Comparison of ENCODE assay signal across 20 mouse cellular contexts in genomic region chr9:121982665-121983064, GRCm38 (mm10). TPM values are rescaled to one million over a fixed set of nuclear protein-coding genes. Genes with fewer than 3 reads are reported as not detected.
DNase-seq lines count a peak whose midpoint lies in the region; ATAC-seq and TF ChIP-seq lines count a peak whose summit lies in the region.
"Had no signal": no experiment of that assay in that cellular context is flagged by ENCODE, and none has a peak within 500 bp of the region (broad histone marks: within the 10 kb centered on the region; RNA-seq: fewer than 3 reads in every experiment).

No protein-coding gene starts in this region.

- H3K9ac ChIP-seq in midbrain, embryonic 11.5 days (ENCODE audit: low read length): no peak overlapping the region
- no peak overlapping the region for H3K9ac ChIP-seq in midbrain, postnatal 0 days (replicated peaks; ENCODE audit: low read length, poor library complexity, severe bottlenecking)
- H3K9ac ChIP-seq in stomach, postnatal 0 days (ENCODE audit: low read length): no peak overlapping the region
- H3K9ac ChIP-seq: embryonic facial prominence, embryonic 12.5 days; forebrain, embryonic 12.5 days; hindbrain, embryonic 12.5 days had no signal

- no peak for DNase-seq in gastrocnemius, adult 2 months
- DNase-seq in gastrocnemius, postnatal 36 days: no peak
- peak; percentile 65 for DNase-seq in midbrain, embryonic 11.5 days (ENCODE audit: low spot score, missing footprints)
- DNase-seq in midbrain, postnatal 0 days (ENCODE audit: low spot score): no peak
- no peak for DNase-seq in stomach, postnatal 0 days (ENCODE audit: low spot score)
- no peak for DNase-seq in left cerebral cortex, adult 8-10 months (ENCODE audit: low spot score in 2 of 2)
- DNase-seq: adrenal gland, adult 8-10 months; adrenal gland, postnatal 36 days; cerebellum, adult 8-10 months; gastrocnemius, postnatal 14 days; heart, postnatal 10 days; heart, postnatal 4 days had no signal

- 92% methylated on average over 15 of the region's 15 CpGs for WGBS in midbrain, embryonic 11.5 days
- WGBS in midbrain, postnatal 0 days: 92% methylated on average over 15 of the region's 15 CpGs
- WGBS in stomach, postnatal 0 days: 90% methylated on average over 15 of the region's 15 CpGs

- H3K4me2 ChIP-seq in midbrain, embryonic 11.5 days: no peak overlapping the region
- H3K4me2 ChIP-seq in midbrain, postnatal 0 days (ENCODE audit: low read depth, low read length, poor library complexity, severe bottlenecking): no peak overlapping the region
- H3K4me2 ChIP-seq in stomach, postnatal 0 days (replicated peaks; ENCODE audit: low read depth): no peak overlapping the region
- H3K4me2 ChIP-seq: embryonic facial prominence, embryonic 12.5 days; forebrain, embryonic 12.5 days; hindbrain, embryonic 12.5 days had no signal

- H3K4me3 ChIP-seq in gastrocnemius, adult 2 months: no peak overlapping the region
- no peak overlapping the region for H3K4me3 ChIP-seq in midbrain, embryonic 11.5 days (ENCODE audit: low read depth, low read length)
- no peak overlapping the region for H3K4me3 ChIP-seq in midbrain, postnatal 0 days (ENCODE audit: low read depth, low read length)
- no peak overlapping the region for H3K4me3 ChIP-seq in stomach, postnatal 0 days (ENCODE audit: low read depth, low read length)
- H3K4me3 ChIP-seq: embryonic facial prominence, embryonic 12.5 days; forebrain, embryonic 12.5 days; hindbrain, embryonic 12.5 days had no signal

- no peak for TF ChIP-seq EP300 in stomach, postnatal 0 days (optimal IDR thresholded peaks at IDR 0.05)

- ATAC-seq in midbrain, embryonic 11.5 days (ENCODE audit: low FRiP score): no peak
- no peak for ATAC-seq in midbrain, postnatal 0 days (ENCODE audit: low FRiP score)
- no peak for ATAC-seq in stomach, postnatal 0 days (ENCODE audit: low FRiP score, low TSS enrichment)
- ATAC-seq in erythroid progenitor cell, adult 5-6 weeks (replicated peaks; ENCODE audit: low FRiP score, poor library complexity, severe bottlenecking): no peak
- ATAC-seq: hindbrain, embryonic 16.5 days; Patski had no signal

- no peaks in the 10 kb centered on the region for H3K9me3 ChIP-seq in midbrain, embryonic 11.5 days (ENCODE audit: control insufficient read depth, low read length)
- no peaks in the 10 kb centered on the region for H3K9me3 ChIP-seq in midbrain, postnatal 0 days (ENCODE audit: low read length)
- no peaks in the 10 kb centered on the region for H3K9me3 ChIP-seq in stomach, postnatal 0 days (ENCODE audit: control insufficient read depth, low read length)
- H3K9me3 ChIP-seq: embryonic facial prominence, embryonic 12.5 days; forebrain, embryonic 12.5 days; hindbrain, embryonic 12.5 days had no signal

- H3K36me3 ChIP-seq in midbrain, embryonic 11.5 days (ENCODE audit: control insufficient read depth, insufficient read depth, low read length): no peaks in the 10 kb centered on the region; the same call in 1 of the 2 replicates
- peaks cover 5% of the 10 kb centered on the region; the same call in 1 of the 2 replicates for H3K36me3 ChIP-seq in midbrain, postnatal 0 days (ENCODE audit: insufficient read depth, low read length)
- no peaks in the 10 kb centered on the region for H3K36me3 ChIP-seq in stomach, postnatal 0 days (ENCODE audit: control insufficient read depth, insufficient read depth, low read length)

- intact Hi-C loops in gastrocnemius, adult 2 months (cut with DNase I): no loop called here
- intact Hi-C loops in gastrocnemius, postnatal 36 days (cut with DNase I): loop anchor here (2.0 kb wide), 1 partner anchor 34 kb away; no protein-coding TSS in a partner anchor

- H3K4me1 ChIP-seq in midbrain, embryonic 11.5 days (ENCODE audit: control insufficient read depth, insufficient read depth, low read length): no peaks in the 10 kb centered on the region
- no peaks in the 10 kb centered on the region for H3K4me1 ChIP-seq in midbrain, postnatal 0 days (ENCODE audit: insufficient read depth, low read length)
- H3K4me1 ChIP-seq in stomach, postnatal 0 days (replicated peaks; ENCODE audit: control insufficient read depth, insufficient read depth): no peaks in the 10 kb centered on the region

- H3K27ac ChIP-seq in gastrocnemius, adult 2 months: peak overlapping the region; percentile 43; the same call in 1 of the 2 replicates
- H3K27ac ChIP-seq in midbrain, embryonic 11.5 days (ENCODE audit: low read depth, low read length): no peak overlapping the region
- no peak overlapping the region for H3K27ac ChIP-seq in midbrain, postnatal 0 days (ENCODE audit: low read depth, low read length)
- no peak overlapping the region for H3K27ac ChIP-seq in stomach, postnatal 0 days (replicated peaks)
- H3K27ac ChIP-seq: embryonic facial prominence, embryonic 12.5 days; forebrain, embryonic 12.5 days; hindbrain, embryonic 12.5 days had no signal

- no peaks in the 10 kb centered on the region for H3K27me3 ChIP-seq in midbrain, embryonic 11.5 days (ENCODE audit: control insufficient read depth, insufficient read depth, low read length)
- no peaks in the 10 kb centered on the region for H3K27me3 ChIP-seq in midbrain, postnatal 0 days (ENCODE audit: insufficient read depth, low read length)
- H3K27me3 ChIP-seq in stomach, postnatal 0 days (ENCODE audit: control insufficient read depth, insufficient read depth, low read length): no peaks in the 10 kb centered on the region
- H3K27me3 ChIP-seq: embryonic facial prominence, embryonic 12.5 days; forebrain, embryonic 12.5 days; hindbrain, embryonic 12.5 days; Patski had no signal

- no peak for TF ChIP-seq CTCF in gastrocnemius, adult 2 months (IDR thresholded peaks at IDR 0.05)
- no peak for TF ChIP-seq CTCF in midbrain, postnatal 0 days (IDR thresholded peaks at IDR 0.05)
- peak; percentile 15; the same call in 1 of the 2 replicates for TF ChIP-seq CTCF in stomach, postnatal 0 days (IDR thresholded peaks at IDR 0.05; ENCODE audit: low read depth)

RNA-seq across cellular contexts. Expression of gene Pomgnt2, which starts 14.2 kb away (rescaled TPM):
- total RNA-seq in gastrocnemius, adult 2 months (2021): 10 to 100 TPM; 14.9 to 16.7 TPM
- 10 to 100 TPM; 10.4 to 11.8 TPM for total RNA-seq in gastrocnemius, postnatal 36 days (2021)
- 8.9 and 9.7 TPM in 2 replicates for polyA plus RNA-seq in midbrain, embryonic 11.5 days (2014; fragmentation: Nextera tagmentation; extraction: Ambion mirVana)
- 49.7 and 53.4 TPM in 2 replicates for total RNA-seq in midbrain, postnatal 0 days (2014; rRNA removed)
- polyA plus RNA-seq in midbrain, postnatal 0 days (2015; fragmentation: Nextera tagmentation; extraction: Ambion mirVana): 38.5 and 41.8 TPM in 2 replicates
- 6.6 and 7.3 TPM in 2 replicates for polyA plus RNA-seq in stomach, postnatal 0 days (2015; fragmentation: Nextera tagmentation; extraction: Ambion mirVana)
- total RNA-seq in erythroid progenitor cell, adult 5-6 weeks (2015; ENCODE audit: low replicate concordance): not detected in 2 replicates
- 0.64 TPM in 1 of 2 replicates, not detected in the other for total RNA-seq in erythroid progenitor cell, adult 5-6 weeks (2017; ENCODE audit: low replicate concordance)
- total RNA-seq in left cerebral cortex, adult 8-10 months (2022): 10 to 100 TPM; 40.1 to 46.1 (median 41.8) TPM

RNA-seq across cellular contexts. Expression of gene Fam198a, which starts 31.9 kb away (rescaled TPM):
- total RNA-seq in gastrocnemius, adult 2 months (2021): 1 to 10 TPM in 1 of 2 experiments, under 1 TPM in 1; 0.97 to 1.6 TPM
- 1 to 10 TPM; 1.3 to 1.4 TPM for total RNA-seq in gastrocnemius, postnatal 36 days (2021)
- polyA plus RNA-seq in midbrain, embryonic 11.5 days (2014; fragmentation: Nextera tagmentation; extraction: Ambion mirVana): 0.23 and 0.52 TPM in 2 replicates
- total RNA-seq in midbrain, postnatal 0 days (2014; rRNA removed): 2.5 and 4.8 TPM in 2 replicates
- polyA plus RNA-seq in midbrain, postnatal 0 days (2015; fragmentation: Nextera tagmentation; extraction: Ambion mirVana): 1.9 and 2.1 TPM in 2 replicates
- polyA plus RNA-seq in stomach, postnatal 0 days (2015; fragmentation: Nextera tagmentation; extraction: Ambion mirVana): 2.7 and 2.8 TPM in 2 replicates
- total RNA-seq in erythroid progenitor cell, adult 5-6 weeks (2015; ENCODE audit: low replicate concordance): not detected in 2 replicates
- total RNA-seq in erythroid progenitor cell, adult 5-6 weeks (2017; ENCODE audit: low replicate concordance): not detected in 2 replicates
- 1 to 10 TPM; 5.1 to 6.9 (median 6.5) TPM for total RNA-seq in left cerebral cortex, adult 8-10 months (2022)
- total RNA-seq: granulocyte monocyte progenitor cell, adult 5-6 weeks had no signal
- polyA plus RNA-seq: C2C12 had no signal

Comparison
In these comparisons a context has a peak if more than half of its experiments do, and no peak if none do; other contexts are left out.
1. RNA of gene Pomgnt2, which starts 14.2 kb away (total RNA-seq): 49.7 to 53.4 TPM in midbrain, postnatal 0 days, 40.1 to 46.1 TPM in left cerebral cortex, adult 8-10 months, 14.9 to 16.7 TPM in gastrocnemius, adult 2 months and 10.4 to 11.8 TPM in gastrocnemius, postnatal 36 days; 0.64 TPM in erythroid progenitor cell, adult 5-6 weeks; every median in the first group is over 4 times any median in the second.